Mouse (Mus musculus) thymus, adult 2 months (tissue): ENCODE data around the gene Hnrnpa1.

Source experiments
- CTCF ChIP-seq: fragments of 200-500 bp; IDR thresholded peaks from 2 replicates; pipeline ENCODE4 v1.5.1; 2012; ENCODE audit warnings: mild to moderate bottlenecking, control low read depth, low read length, moderate library complexity, borderline replicate concordance; ENCODE audit not compliant: control insufficient read depth, poor library complexity, insufficient read depth; ENCODE audit errors: extremely low read depth
- POLR2A ChIP-seq: fragments of 200-500 bp; IDR thresholded peaks from 2 replicates; pipeline ENCODE4 v1.6.1; 2012; ENCODE audit warnings: mild to moderate bottlenecking, low read length, control low read depth, moderate library complexity; ENCODE audit not compliant: control insufficient read depth, poor library complexity, insufficient read depth; ENCODE audit errors: extremely low read depth

GRCm38 (mm10) chr15:103289600-103289999 is 49.4 kb downstream of the Hnrnpa1 start:
- no peak for TF ChIP-seq CTCF
- no peak for TF ChIP-seq POLR2A
